Mouse (Mus musculus): ENCODE results near the gene Fmo2.
A peak's percentile ranks its signal among the peaks of the same experiment; 100 is the strongest.

Gene Fmo2

GRCm38 (mm10) chr1:162888646-162889045 lies 9.9 kb downstream of the Fmo2 start:
- DNase-seq, result no peak

GRCm38 (mm10) chr1:162887644-162888043 lies 10.9 kb downstream of the Fmo2 start:
- DNase-seq, result no peak

- DNase-seq, result no peak
Measured at GRCm38 (mm10) chr1:162886138-162886816, 12.2 kb downstream of the Fmo2 start.

GRCm38 (mm10) chr1:162882681-162883080 lies 15.8 kb downstream of the Fmo2 start:
- no peak for DNase-seq

- peak in 1 of 2 experiments; percentile 57 for DNase-seq
Measured at GRCm38 (mm10) chr1:162879595-162880369, 18.7 kb downstream of the Fmo2 start.

- DNase-seq, result no peak
Measured at GRCm38 (mm10) chr1:162875091-162875490, 23.4 kb downstream of the Fmo2 start.

- no peak for DNase-seq
Measured at GRCm38 (mm10) chr1:162871701-162872311, 26.7 kb downstream of the Fmo2 start.

- no peak for DNase-seq
Measured at GRCm38 (mm10) chr1:162870978-162871377, 27.5 kb downstream of the Fmo2 start.

GRCm38 (mm10) chr1:162867396-162867795 lies 31.1 kb downstream of the Fmo2 start:
- DNase-seq, result no peak

- no peak for DNase-seq
Measured at GRCm38 (mm10) chr1:162866280-162866681, 32.2 kb downstream of the Fmo2 start, which contains the start of gene Fmo1. Gene Fmo1 (minus strand): TSS chr1:162866610.

GRCm38 (mm10) chr1:162865493-162865830 lies 33.1 kb downstream of the Fmo2 start:
- DNase-seq, result no peak

- no peak for DNase-seq
Measured at GRCm38 (mm10) chr1:162864816-162865492, 33.6 kb downstream of the Fmo2 start.

GRCm38 (mm10) chr1:162864279-162864678 lies 34.2 kb downstream of the Fmo2 start:
- no peak for DNase-seq

- DNase-seq, result no peak
Measured at GRCm38 (mm10) chr1:162863579-162863978, 34.9 kb downstream of the Fmo2 start.

GRCm38 (mm10) chr1:162862328-162862727 lies 36.2 kb downstream of the Fmo2 start:
- DNase-seq, result no peak

GRCm38 (mm10) chr1:162859996-162860605 lies 38.4 kb downstream of the Fmo2 start:
- DNase-seq, result no peak

GRCm38 (mm10) chr1:162859545-162859976 lies 39.0 kb downstream of the Fmo2 start:
- DNase-seq, result no peak

- no peak for DNase-seq
Measured at GRCm38 (mm10) chr1:162858748-162859130, 39.8 kb downstream of the Fmo2 start.

GRCm38 (mm10) chr1:162857766-162858747 lies 40.5 kb downstream of the Fmo2 start:
- no peak for DNase-seq

- DNase-seq, result no peak
Measured at GRCm38 (mm10) chr1:162853812-162854482, 44.6 kb downstream of the Fmo2 start.

GRCm38 (mm10) chr1:162847554-162847953 lies 51.0 kb downstream of the Fmo2 start:
- no peak for DNase-seq
